Mouse (Mus musculus) heart, adult 2 months (tissue): ENCODE data around the gene Tst. TPM values are rescaled to one million over a fixed set of nuclear protein-coding genes. Genes with fewer than 3 reads are reported as not detected.
A peak's percentile ranks its signal among the peaks of the same experiment; 100 is the strongest.

Source experiments
- DNase-seq, 2 experiments: peaks; one replicate each; pipeline ENCODE4 v3.0.0; 2021
- H3K27ac ChIP-seq: fragments of 200-600 bp; 2 replicates; pipeline ENCODE4 v1.8.1; 2022
- H3K27me3 ChIP-seq: fragments of 200-500 bp; 2 replicates; pipeline ENCODE4 v1.6.1; 2012; ENCODE audit warnings: mild to moderate bottlenecking, low read length, inconsistent platforms, mixed read lengths; ENCODE audit not compliant: control insufficient read depth, insufficient read depth
- H3K36me3 ChIP-seq: fragments of 200-500 bp; 2 replicates; pipeline ENCODE4 v1.6.1; 2012; ENCODE audit warnings: low read length, inconsistent platforms; ENCODE audit not compliant: control insufficient read depth, insufficient read depth
- H3K4me1 ChIP-seq: fragments of 200-500 bp; 2 replicates; pipeline ENCODE4 v1.6.1; 2011; ENCODE audit warnings: low read length; ENCODE audit not compliant: control insufficient read depth, insufficient read depth
- H3K4me3 ChIP-seq: fragments of 200-600 bp; 2 replicates; pipeline ENCODE4 v1.8.1; 2022
- H3K79me2 ChIP-seq: fragments of 200-500 bp; replicated peaks from 2 replicates; pipeline ENCODE4 v1.6.1; 2012; ENCODE audit warnings: mild to moderate bottlenecking, inconsistent platforms, low read length, moderate library complexity, mixed read lengths; ENCODE audit not compliant: control insufficient read depth, insufficient read depth
- H3K9ac ChIP-seq: fragments of 200-500 bp; 2 replicates; pipeline ENCODE4 v1.6.1; 2012; ENCODE audit warnings: low read depth, mild to moderate bottlenecking, control low read depth, inconsistent platforms, low read length, mixed read lengths
- CTCF ChIP-seq: fragments of 200-600 bp; IDR thresholded peaks from 2 replicates; pipeline ENCODE4 v1.8.1; 2022; ENCODE audit warnings: antibody characterized with exemption, mild to moderate bottlenecking, moderate library complexity
- EP300 ChIP-seq: fragments of 200-500 bp; IDR thresholded peaks from 2 replicates; pipeline ENCODE4 v1.6.1; 2011; ENCODE audit warnings: low read depth, low read length, control low read depth; ENCODE audit not compliant: insufficient read depth
- POLR2A ChIP-seq: fragments of 200-500 bp; IDR thresholded peaks from 2 replicates; pipeline ENCODE4 v1.6.1; 2011; ENCODE audit warnings: mild to moderate bottlenecking, low read depth, low read length, control low read depth; ENCODE audit not compliant: insufficient read depth
- WGBS: fragments of 180-500 bp; shearing (Covaris S2); methylation state at CpG from one replicate; pipeline ENCODE4 v1.1.7; 2018; 5-methylcytosine and 5-hydroxymethylcytosine counted together
- intact Hi-C: fragments of 180-260 bp; cut with DNase I; formaldehyde crosslinking; loops from one replicate; pipeline ENCODE4 v1.15.1; 2025
- polyA plus RNA-seq: library from polyadenylated mRNA; depleted of rRNA; stranded (reverse); fragments of >200 nt; gene quantifications from 2 replicates; pipeline ENCODE4 v1.2.3, GENCODE M21; 2012
- total RNA-seq, 2 experiments: library from RNA; stranded (reverse); gene quantifications; 2 replicates each; pipeline ENCODE4 v1.2.3; 2021

Tst gene
- total and polyA plus RNA-seq, 3 experiments: 19.1 to 41.7 (median 23.2) TPM

DNA sequence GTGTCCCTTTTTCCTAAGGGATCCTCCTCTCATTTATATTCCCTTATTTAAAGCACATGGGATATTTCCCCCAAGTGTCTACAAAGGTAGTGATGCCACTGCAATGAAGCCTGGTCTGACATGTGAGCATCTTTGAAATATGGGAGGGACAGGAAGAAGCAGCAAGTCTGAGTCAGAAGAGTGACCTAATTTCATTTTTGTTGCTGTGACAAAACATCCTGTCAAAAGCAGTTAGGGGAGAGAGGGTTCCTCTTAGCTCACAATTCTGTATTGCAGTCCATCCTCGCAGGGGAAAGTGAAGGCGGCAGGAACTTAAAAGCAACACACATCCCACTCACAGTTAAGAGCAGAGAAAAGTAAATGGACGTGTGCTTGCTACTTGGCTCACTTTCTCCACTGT is 14.9 kb downstream of the Tst start:
- no peak for DNase-seq
- Histone ChIP-seq H3K4me1 (no peaks in the 10 kb centered on the region), H3K27ac (no peak overlapping the region), H3K27me3 (no peaks in the 10 kb centered on the region), H3K9ac (no peak overlapping the region), H3K79me2 (no peaks in the 10 kb centered on the region), H3K4me3 (no peak overlapping the region), H3K36me3 (no peaks in the 10 kb centered on the region)
- TF ChIP-seq POLR2A: no peak
- no peak for TF ChIP-seq EP300
- no peak for TF ChIP-seq CTCF
- WGBS: 59% methylated on average over 3 of the region's 3 CpGs
- intact Hi-C loops: no loop called here

GRCm38 (mm10) chr15:78385564-78385963 is 20.1 kb downstream of the Tst start:
- WGBS: 89% methylated on average over 1 of the region's 1 CpGs

GRCm38 (mm10) chr15:78384220-78385116 is 21.2 kb downstream of the Tst start:
- Histone ChIP-seq H3K36me3 (no peaks in the 10 kb centered on the region), H3K27ac (no peak overlapping the region), H3K27me3 (no peaks in the 10 kb centered on the region), H3K9ac (no peak overlapping the region), H3K4me3 (no peak overlapping the region), H3K4me1 (peaks cover 1% of the 10 kb centered on the region; the same call in 1 of the 2 replicates), H3K79me2 (no peaks in the 10 kb centered on the region)
- intact Hi-C loops: no loop called here
- 53% methylated on average over 7 of the region's 7 CpGs for WGBS
- TF ChIP-seq POLR2A (no peak), EP300 (no peak), CTCF (no peak)
- DNase-seq: no peak

More at GRCm38 (mm10) chr15:78385564-78385963, 20.1 kb downstream of the Tst start:
- TF ChIP-seq CTCF: no peak
- no peak for TF ChIP-seq EP300
- no peak for TF ChIP-seq POLR2A
- Histone ChIP-seq H3K27me3 (no peaks in the 10 kb centered on the region), H3K9ac (no peak overlapping the region), H3K4me1 (peaks cover 1% of the 10 kb centered on the region; the same call in 1 of the 2 replicates), H3K27ac (no peak overlapping the region), H3K79me2 (no peaks in the 10 kb centered on the region), H3K4me3 (no peak overlapping the region), H3K36me3 (no peaks in the 10 kb centered on the region)
- intact Hi-C loops: no loop called here
- DNase-seq: no peak

GRCm38 (mm10) chr15:78383450-78384219 is 22.1 kb downstream of the Tst start:
- peaks cover 1% of the 10 kb centered on the region; the same call in 1 of the 2 replicates for H3K4me1 ChIP-seq
- H3K4me3 ChIP-seq: no peak overlapping the region
- TF ChIP-seq CTCF (no peak), EP300 (0 out of 2 replicates have a peak, but pooled peaks have one; percentile 56)
- no peak overlapping the region for H3K9ac ChIP-seq
- H3K27ac ChIP-seq: no peak overlapping the region
- peak; percentile 34 to 53 for DNase-seq
- intact Hi-C loops: no loop called here
- no peaks in the 10 kb centered on the region for H3K36me3 ChIP-seq
- no peaks in the 10 kb centered on the region for H3K27me3 ChIP-seq
- no peaks in the 10 kb centered on the region for H3K79me2 ChIP-seq
- 53% methylated on average over 11 of the region's 11 CpGs for WGBS

GRCm38 (mm10) chr15:78382115-78382514 is 23.6 kb downstream of the Tst start:
- peaks cover 1% of the 10 kb centered on the region; the same call in 1 of the 2 replicates for H3K4me1 ChIP-seq
- no peak overlapping the region for H3K27ac ChIP-seq
- TF ChIP-seq CTCF (no peak), EP300 (no peak), POLR2A (no peak)
- 86% methylated on average over 4 of the region's 4 CpGs for WGBS
- no peak overlapping the region for H3K9ac ChIP-seq
- H3K4me3 ChIP-seq: no peak overlapping the region
- no peaks in the 10 kb centered on the region for H3K79me2 ChIP-seq
- intact Hi-C loops: no loop called here
- H3K27me3 ChIP-seq: no peaks in the 10 kb centered on the region
- no peak for DNase-seq
- H3K36me3 ChIP-seq: no peaks in the 10 kb centered on the region
